Mouse (Mus musculus): ENCODE measurements at regions not wholly inside any gene's neighbourhood (a gene's known extent, or its start where the extent isn't known, plus 50 kb on each side); places are given as distances from the start of the nearest gene placed in this dataset.

- TF ChIP-seq CTCF (IDR thresholded peaks at IDR 0.05; ENCODE audit: low read depth, low read length), result no peak
- no peak for TF ChIP-seq POLR2A (IDR thresholded peaks at IDR 0.05; ENCODE audit: extremely low read depth, insufficient read depth, low read length)
Observed at GRCm38 (mm10) chr10:17184418-17184817, 538.6 kb upstream of the Cited2 start.
